Mouse (Mus musculus) myocyte (in vitro differentiated cells): ENCODE results near the gene Sez6. TPM values are rescaled to one million over a fixed set of nuclear protein-coding genes. Genes with fewer than 3 reads are reported as not detected.

Source experiments
- H3K27me3 ChIP-seq: one replicate; pipeline ENCODE4 v1.6.1; 2011; ENCODE audit not compliant: control insufficient read depth, insufficient read depth, insufficient read length
- H3K36me3 ChIP-seq: one replicate; pipeline ENCODE4 v1.6.1; 2011; ENCODE audit not compliant: control insufficient read depth, insufficient read depth
- H3K4me2 ChIP-seq: one replicate; pipeline ENCODE4 v1.6.1; 2011; ENCODE audit warnings: low read depth, control low read depth
- H3K4me3 ChIP-seq: one replicate; pipeline ENCODE4 v1.5.1; 2011; ENCODE audit warnings: mild to moderate bottlenecking, control low read depth, moderate library complexity
- H3K79me2 ChIP-seq: one replicate; pipeline ENCODE4 v1.6.1; 2011; ENCODE audit not compliant: control insufficient read depth, insufficient read depth
- H3ac ChIP-seq: one replicate; pipeline ENCODE4 v1.6.1; 2011; ENCODE audit not compliant: control insufficient read depth, insufficient read length
- CEBPB ChIP-seq: IDR thresholded peaks from 2 replicates; pipeline ENCODE4 v1.6.1; 2011; ENCODE audit warnings: mild to moderate bottlenecking, moderate library complexity; ENCODE audit not compliant: poor library complexity, insufficient read depth, severe bottlenecking
- E2F4 ChIP-seq: IDR thresholded peaks from one replicate; pipeline ENCODE4 v1.6.1; 2011; ENCODE audit warnings: mild to moderate bottlenecking, control low read depth, moderate library complexity; ENCODE audit not compliant: insufficient read depth
- MAX ChIP-seq: IDR thresholded peaks from one replicate; pipeline ENCODE4 v1.6.1; 2011; ENCODE audit warnings: low read depth, mild to moderate bottlenecking, control low read depth
- MYOD1 ChIP-seq, 3 experiments: IDR thresholded peaks; one replicate each; pipeline ENCODE4 v1.6.1; 2011; ENCODE audit warnings: control low read depth in 2 of 3, low read depth in 2 of 3, mild to moderate bottlenecking in 2 of 3, moderate library complexity in 1 of 3; ENCODE audit not compliant: insufficient read length in 2 of 3, control insufficient read depth in 1 of 3
- MYOG ChIP-seq, 3 experiments: IDR thresholded peaks; one replicate each; pipeline ENCODE4 v1.6.1; 2011; ENCODE audit warnings: control low read depth in 2 of 3, low read depth in 2 of 3, mild to moderate bottlenecking in 2 of 3; ENCODE audit not compliant: insufficient read length in 2 of 3, control insufficient read depth in 1 of 3, insufficient read depth in 1 of 3
- POLR2A ChIP-seq: IDR thresholded peaks from one replicate; pipeline ENCODE4 v1.6.1; 2011; ENCODE audit warnings: low read depth, mild to moderate bottlenecking, control low read depth, moderate library complexity; ENCODE audit not compliant: insufficient read length
- POLR2AphosphoS2 ChIP-seq: IDR thresholded peaks from one replicate; pipeline ENCODE4 v1.6.1; 2011; ENCODE audit warnings: low read depth, control low read depth; ENCODE audit not compliant: insufficient read length
- REST ChIP-seq: IDR thresholded peaks from one replicate; pipeline ENCODE4 v1.6.1; 2011; ENCODE audit warnings: mild to moderate bottlenecking, control low read depth, moderate library complexity; ENCODE audit not compliant: insufficient read depth, insufficient read length
- SRF ChIP-seq: IDR thresholded peaks from one replicate; pipeline ENCODE4 v1.6.1; 2011; ENCODE audit warnings: low read depth; ENCODE audit not compliant: control insufficient read depth, insufficient read length
- TCF12 ChIP-seq: IDR thresholded peaks from one replicate; pipeline ENCODE4 v1.6.1; 2011; ENCODE audit warnings: mild to moderate bottlenecking, control low read depth; ENCODE audit not compliant: poor library complexity, insufficient read depth, severe bottlenecking
- TCF3 ChIP-seq: IDR thresholded peaks from one replicate; pipeline ENCODE4 v1.6.1; 2011; ENCODE audit warnings: low read depth, control low read depth; ENCODE audit not compliant: insufficient read length
- USF1 ChIP-seq: IDR thresholded peaks from one replicate; pipeline ENCODE4 v1.6.1; 2011; ENCODE audit warnings: low read depth, mild to moderate bottlenecking, control low read depth, moderate library complexity
- polyA plus RNA-seq: library from polyadenylated mRNA; unstranded; fragments of >200 nt; fragmentation: generic; extraction: Trizol; gene quantifications from one replicate; pipeline ENCODE4 v1.2.1, GENCODE M21; 2012; ENCODE audit warnings: missing spikeins

The Sez6 gene
- polyA plus RNA-seq, 1 experiment, result not detected

DNA sequence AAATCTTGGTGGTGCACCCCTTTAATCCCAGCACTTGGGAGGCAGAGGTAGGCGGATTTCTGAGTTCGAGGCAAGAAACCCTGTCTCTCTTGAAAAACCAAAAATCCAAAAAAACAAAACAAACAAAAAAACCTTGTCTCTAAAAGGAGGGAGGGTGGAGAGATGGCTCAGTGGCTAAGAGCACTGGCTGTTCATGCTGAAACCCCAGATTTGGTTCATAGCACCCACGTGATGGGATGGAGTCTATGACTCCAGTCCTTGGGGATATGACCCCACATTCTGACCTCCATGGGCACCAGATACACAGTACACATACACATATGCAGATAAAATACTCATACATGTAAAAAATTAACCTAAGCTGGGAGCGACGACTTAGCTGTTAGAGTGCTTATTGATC is 41.8 kb upstream of the Sez6 start:
- H3K4me2 ChIP-seq, result no peak overlapping the region
- no peak overlapping the region for H3K4me3 ChIP-seq
- H3K79me2 ChIP-seq, result no peaks in the 10 kb centered on the region
- peaks cover 34% of the 10 kb centered on the region for H3K27me3 ChIP-seq
- no peaks in the 10 kb centered on the region for H3K36me3 ChIP-seq
- TF ChIP-seq MYOD1 (IDR thresholded peaks at IDR 0.05; ENCODE audit: control insufficient read depth in 1 of 3, insufficient read length in 2 of 3, low read depth in 2 of 3) (no peak), POLR2A (no peak), REST (no peak), CEBPB (no peak), TCF3 (no peak), POLR2AphosphoS2 (no peak)
- no peak overlapping the region for H3ac ChIP-seq

DNA sequence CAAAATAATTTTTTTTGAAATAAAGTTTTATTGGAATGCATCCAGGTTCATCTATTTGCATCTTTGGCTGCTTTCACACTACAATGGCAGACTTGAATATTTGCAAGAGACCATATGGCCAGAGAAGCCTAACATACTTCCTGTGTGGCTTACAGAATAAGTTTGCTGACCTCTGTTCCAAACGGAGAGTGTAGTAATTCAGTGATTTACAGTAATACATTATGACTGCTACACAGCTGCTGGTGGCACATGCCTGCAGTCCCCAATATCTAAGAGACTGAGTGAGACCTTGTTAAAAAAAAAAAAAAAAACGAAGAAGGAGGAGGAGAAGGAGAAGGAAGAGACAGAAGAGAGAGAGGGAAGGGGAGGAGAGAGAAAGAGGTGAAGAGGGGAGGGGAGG is 41.1 kb upstream of the Sez6 start:
- Histone ChIP-seq H3K27me3 (peaks cover 30% of the 10 kb centered on the region), H3ac (no peak overlapping the region), H3K36me3 (no peaks in the 10 kb centered on the region), H3K79me2 (no peaks in the 10 kb centered on the region), H3K4me3 (no peak overlapping the region), H3K4me2 (no peak overlapping the region)
- TF ChIP-seq TCF3 (no peak), TCF12 (no peak), POLR2AphosphoS2 (no peak), REST (no peak), CEBPB (no peak), E2F4 (no peak), POLR2A (no peak), USF1 (no peak), MYOD1 (IDR thresholded peaks at IDR 0.05; ENCODE audit: control insufficient read depth in 1 of 3, insufficient read length in 2 of 3, low read depth in 2 of 3) (no peak), MYOG (IDR thresholded peaks at IDR 0.05; ENCODE audit: control insufficient read depth in 1 of 3, insufficient read depth in 1 of 3, insufficient read length in 2 of 3, low read depth in 2 of 3) (no peak), MAX (no peak), SRF (no peak)

DNA sequence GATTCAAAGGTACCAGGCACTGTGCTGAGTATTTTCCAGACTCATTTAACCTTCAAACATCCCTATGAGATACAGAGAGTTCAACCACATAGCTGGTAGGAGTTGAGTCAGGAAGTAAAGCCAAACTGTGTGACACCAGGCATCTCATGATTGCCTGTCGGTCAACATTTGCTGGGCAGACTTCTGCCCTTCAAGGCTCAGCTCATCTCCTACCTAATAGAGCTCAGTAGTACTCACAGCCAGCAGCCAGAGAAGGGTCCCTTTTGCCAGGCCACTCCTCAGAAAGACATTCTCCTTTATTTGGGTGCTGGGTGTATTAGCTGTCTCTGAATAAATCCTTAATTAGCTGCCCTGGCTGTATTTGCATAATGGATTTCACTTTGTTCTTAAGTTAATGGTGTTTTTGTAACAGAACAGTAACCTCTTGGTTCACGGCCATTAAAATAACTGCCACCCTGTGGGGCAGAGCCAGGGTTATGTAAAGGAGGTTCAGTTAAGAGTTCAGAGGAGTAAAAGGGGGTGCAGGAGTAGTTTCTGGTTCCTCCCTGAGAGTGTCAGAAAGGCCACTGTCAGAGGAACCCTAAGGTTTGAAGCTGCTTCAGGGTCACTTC is 39.8 kb upstream of the Sez6 start:
- H3K4me3 ChIP-seq, result no peak overlapping the region
- TF ChIP-seq REST, result no peak
- no peak for TF ChIP-seq POLR2AphosphoS2
- no peak for TF ChIP-seq MYOD1 (IDR thresholded peaks at IDR 0.05; ENCODE audit: control insufficient read depth in 1 of 3, insufficient read length in 2 of 3, low read depth in 2 of 3)
- no peak for TF ChIP-seq TCF12
- TF ChIP-seq TCF3, result no peak
- no peak for TF ChIP-seq POLR2A
- TF ChIP-seq SRF, result no peak
- TF ChIP-seq MAX, result no peak
- no peak overlapping the region for H3K4me2 ChIP-seq
- peaks cover 27% of the 10 kb centered on the region for H3K27me3 ChIP-seq
- H3K36me3 ChIP-seq, result no peaks in the 10 kb centered on the region
- H3ac ChIP-seq, result no peak overlapping the region
- no peaks in the 10 kb centered on the region for H3K79me2 ChIP-seq

DNA sequence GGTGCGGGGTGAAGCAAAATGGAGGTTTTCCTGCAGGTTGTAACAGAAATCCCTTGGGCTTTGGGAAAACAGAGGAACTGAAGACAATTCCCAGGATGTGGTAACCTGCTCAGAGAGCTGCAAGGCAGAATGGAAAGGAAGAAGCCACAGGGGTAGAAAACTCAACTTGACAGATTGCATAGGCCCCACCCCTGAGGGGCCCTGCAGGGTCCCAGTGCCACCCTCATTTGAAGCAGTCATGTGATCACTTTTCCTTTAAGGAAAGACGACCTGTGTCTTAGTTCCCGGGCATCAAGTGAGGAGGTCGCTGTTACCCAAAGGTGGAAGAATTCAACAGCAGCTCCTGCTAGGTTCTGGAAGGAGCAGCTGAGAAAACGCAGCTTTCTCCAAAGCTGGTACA is 37.7 kb upstream of the Sez6 start:
- H3K4me3 ChIP-seq, result no peak overlapping the region
- H3ac ChIP-seq, result no peak overlapping the region
- no peak overlapping the region for H3K4me2 ChIP-seq
- no peak for TF ChIP-seq REST
- no peak for TF ChIP-seq MAX
- peaks cover 30% of the 10 kb centered on the region for H3K27me3 ChIP-seq
- H3K36me3 ChIP-seq, result no peaks in the 10 kb centered on the region
- H3K79me2 ChIP-seq, result no peaks in the 10 kb centered on the region

DNA sequence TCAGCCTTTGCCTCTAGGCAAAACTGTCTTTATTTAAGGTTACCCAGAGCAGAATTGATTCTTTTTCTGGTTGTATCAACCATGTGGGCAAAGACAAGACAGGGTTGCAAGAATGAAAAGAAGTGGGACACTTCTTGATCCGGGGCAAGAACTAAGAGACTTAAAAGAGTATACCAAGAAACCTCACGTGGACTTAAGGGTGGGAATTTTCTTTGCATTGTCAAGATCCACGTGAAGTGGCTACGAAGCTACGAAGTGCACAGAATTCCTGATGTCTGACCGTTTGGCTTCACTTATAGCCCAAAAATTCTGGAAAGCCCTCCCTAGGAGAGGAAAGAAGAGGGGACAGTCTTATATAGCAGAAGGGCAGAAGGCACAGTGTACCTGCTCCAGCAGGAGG is 37.3 kb upstream of the Sez6 start:
- H3K4me3 ChIP-seq, result no peak overlapping the region
- H3ac ChIP-seq, result no peak overlapping the region
- TF ChIP-seq SRF (no peak), USF1 (no peak)
- H3K79me2 ChIP-seq, result no peaks in the 10 kb centered on the region
- peak overlapping the region; percentile 16 for H3K4me2 ChIP-seq
- H3K27me3 ChIP-seq, result peaks cover 34% of the 10 kb centered on the region
- no peaks in the 10 kb centered on the region for H3K36me3 ChIP-seq
